Mouse (Mus musculus): ENCODE results near the gene Phf12.

The Phf12 gene

DNA sequence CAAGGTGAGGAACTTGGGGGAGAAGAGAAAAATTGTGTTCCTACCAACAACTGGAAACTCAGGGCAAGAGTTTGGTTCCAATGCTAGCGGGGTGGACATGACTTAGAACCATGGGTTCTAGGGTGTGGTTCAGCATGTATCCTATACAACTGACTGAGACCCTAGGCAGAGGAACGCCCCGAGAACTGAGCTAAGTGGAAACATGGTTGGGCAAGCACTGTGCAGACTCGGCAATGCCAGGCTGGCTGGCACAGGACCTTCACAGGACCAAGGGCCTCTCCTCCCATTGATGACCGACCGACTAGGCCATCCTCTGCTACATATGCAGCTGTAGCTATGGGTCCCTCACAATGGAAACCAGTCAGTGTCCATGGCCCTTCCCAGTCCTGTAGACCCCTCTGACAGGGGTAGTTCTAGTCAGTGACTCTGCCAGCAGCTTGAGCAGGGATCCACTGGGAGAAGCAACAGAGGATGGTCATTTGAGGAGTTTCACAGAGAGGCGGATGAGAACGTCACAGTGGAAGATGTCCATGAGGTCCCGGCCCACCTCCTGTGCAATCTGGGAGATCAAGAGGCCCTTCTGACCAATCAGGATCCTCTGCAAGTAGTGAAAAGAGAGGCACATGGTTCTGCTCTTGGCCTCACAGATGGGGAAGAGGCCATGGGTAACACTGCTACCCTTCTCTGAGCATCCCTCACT lies 91.2 kb downstream of the Phf12 start:
- no peak for DNase-seq (ENCODE audit: low read depth)

DNA sequence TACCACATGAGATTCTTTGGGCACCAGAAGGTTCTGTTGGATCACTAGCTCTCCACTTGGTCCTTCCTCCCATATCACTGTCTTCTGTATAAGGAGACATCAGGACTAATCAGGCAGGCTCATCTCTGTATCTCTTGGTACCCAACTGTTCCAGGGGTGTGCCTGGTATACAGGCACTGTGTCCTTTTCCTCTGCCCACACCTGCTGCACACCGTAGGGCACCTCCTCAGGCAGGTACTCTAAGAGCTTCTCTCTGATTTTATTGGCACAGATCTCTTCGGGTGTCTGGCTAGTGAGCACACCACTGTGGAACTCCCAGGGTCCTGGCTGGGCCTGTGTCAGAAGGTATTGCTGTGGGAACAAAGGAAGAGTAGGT lies 91.7 kb downstream of the Phf12 start:
- no peak for DNase-seq (ENCODE audit: low read depth)

DNA sequence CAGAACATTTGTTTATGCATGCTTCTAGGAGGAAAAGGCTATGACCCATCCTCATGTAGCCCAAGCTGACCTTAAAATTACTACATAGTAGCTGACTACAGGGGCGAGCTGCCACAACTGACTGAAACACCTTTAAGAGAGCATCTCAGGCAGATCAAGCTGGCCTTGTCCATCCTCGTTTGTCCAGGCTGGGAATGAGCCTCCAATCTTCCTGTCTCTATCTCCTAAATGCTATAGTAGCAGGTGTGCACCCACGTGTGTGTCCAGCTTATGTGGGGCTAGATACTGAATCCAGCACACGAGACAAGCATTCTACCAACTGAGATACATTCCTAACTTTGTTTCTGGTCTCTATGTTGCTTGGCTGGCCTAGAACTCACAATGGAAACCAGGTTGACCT lies 92.1 kb downstream of the Phf12 start:
- no peak for DNase-seq (ENCODE audit: low read depth)

Data from NIH3T3 (cell line).